Mouse (Mus musculus): ENCODE data around the gene Gm7544. TPM values are rescaled to one million over a fixed set of nuclear protein-coding genes. Genes with fewer than 3 reads are reported as not detected.
"Not testable (repeated sequence)": the region's sequence is repeated elsewhere in the genome, so short reads cannot be mapped to it uniquely, and the experiment has no call there.

Gene Gm7544
- polyA plus RNA-seq, 2 experiments = not detected

DNA sequence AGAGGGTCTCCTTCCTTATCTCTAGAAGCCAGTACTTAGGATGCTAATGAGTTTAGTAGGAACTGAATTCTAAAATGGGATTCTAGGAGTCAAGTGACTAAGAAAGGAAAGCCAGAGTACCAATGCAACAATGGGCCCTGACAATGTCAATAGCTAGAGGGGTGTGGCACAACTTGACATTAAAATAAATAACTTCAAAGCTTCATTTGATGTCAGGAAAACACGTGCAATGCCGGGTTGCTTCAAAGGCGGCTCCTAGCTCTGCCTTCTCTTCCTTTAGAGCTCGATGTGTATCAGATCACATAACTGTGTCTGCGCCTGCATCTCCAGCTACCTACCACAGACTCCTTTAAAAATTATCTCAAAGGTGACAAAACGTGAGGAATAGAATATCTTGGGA lies 18.1 kb upstream of the Gm7544 start:
- Histone ChIP-seq H3K4me2 (replicated peaks; ENCODE audit: low read depth, low read length, severe bottlenecking) (no peak overlapping the region), H3K36me3 (ENCODE audit: control insufficient read depth, insufficient read depth, low read length) (no peaks in the 10 kb centered on the region), H3K4me3 (replicated peaks; ENCODE audit: low read length) (no peak overlapping the region), H3K27ac (replicated peaks; ENCODE audit: low read depth, low read length) (no peak overlapping the region), H3K9me3 (ENCODE audit: control insufficient read depth, low read length) (no peaks in the 10 kb centered on the region), H3K27me3 (ENCODE audit: control insufficient read depth, insufficient read depth, low read length) (no peaks in the 10 kb centered on the region), H3K9ac (ENCODE audit: low read depth, low read length, severe bottlenecking) (no peak overlapping the region), H3K4me1 (ENCODE audit: control insufficient read depth, insufficient read depth, low read length) (no peaks in the 10 kb centered on the region)
- DNase-seq (ENCODE audit: low spot score) (no peak), ATAC-seq (ENCODE audit: low FRiP score, low read depth) (no peak)
- WGBS = 66% methylated on average over 6 of the region's 6 CpGs
- no peak for TF ChIP-seq POLR2A (IDR thresholded peaks at IDR 0.05; ENCODE audit: borderline replicate concordance, extremely low read depth, insufficient read depth, insufficient read length)

- no peak for TF ChIP-seq POLR2A (IDR thresholded peaks at IDR 0.05; ENCODE audit: borderline replicate concordance, extremely low read depth, insufficient read depth, insufficient read length)
- H3K27ac ChIP-seq (replicated peaks; ENCODE audit: low read depth, low read length) = no peak overlapping the region
- H3K4me3 ChIP-seq (replicated peaks; ENCODE audit: low read length) = no peak overlapping the region
- no peaks in the 10 kb centered on the region for H3K4me1 ChIP-seq (ENCODE audit: control insufficient read depth, insufficient read depth, low read length)
- H3K9me3 ChIP-seq (ENCODE audit: control insufficient read depth, low read length) = no peaks in the 10 kb centered on the region
- ATAC-seq (ENCODE audit: low FRiP score, low read depth) (no peak), DNase-seq (ENCODE audit: low spot score) (no peak)
- WGBS = 69% methylated on average over 1 of the region's 1 CpGs
- H3K9ac ChIP-seq (ENCODE audit: low read depth, low read length, severe bottlenecking) = no peak overlapping the region
- no peaks in the 10 kb centered on the region for H3K36me3 ChIP-seq (ENCODE audit: control insufficient read depth, insufficient read depth, low read length)
- no peaks in the 10 kb centered on the region for H3K27me3 ChIP-seq (ENCODE audit: control insufficient read depth, insufficient read depth, low read length)
- no peak overlapping the region for H3K4me2 ChIP-seq (replicated peaks; ENCODE audit: low read depth, low read length, severe bottlenecking)
Observed at GRCm38 (mm10) chr1:82973244-82973643, 17.4 kb upstream of the Gm7544 start.

DNA sequence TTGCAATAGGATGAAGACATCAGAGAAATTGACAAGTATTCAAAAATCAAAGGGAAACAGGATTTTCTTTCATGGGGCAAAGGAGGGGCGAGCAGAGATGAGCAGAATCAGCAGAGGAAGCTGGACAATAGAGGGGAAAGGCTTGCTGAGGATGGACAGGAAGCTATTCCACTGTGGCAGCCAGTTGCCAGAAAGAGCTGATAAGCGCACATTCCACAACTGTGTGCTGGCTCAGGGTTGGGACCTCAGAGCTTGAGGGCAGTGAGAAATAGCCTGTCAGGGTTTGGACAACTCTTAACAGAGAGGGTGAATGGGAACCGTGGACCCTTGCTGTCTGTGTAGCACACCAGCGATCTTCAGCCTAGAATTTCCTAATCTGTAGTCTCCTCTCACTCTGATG lies 16.2 kb upstream of the Gm7544 start:
- Histone ChIP-seq H3K4me1 (ENCODE audit: control insufficient read depth, insufficient read depth, low read length) (no peaks in the 10 kb centered on the region), H3K4me2 (replicated peaks; ENCODE audit: low read depth, low read length, severe bottlenecking) (no peak overlapping the region), H3K4me3 (replicated peaks; ENCODE audit: low read length) (no peak overlapping the region), H3K9me3 (ENCODE audit: control insufficient read depth, low read length) (no peaks in the 10 kb centered on the region), H3K9ac (ENCODE audit: low read depth, low read length, severe bottlenecking) (no peak overlapping the region), H3K27me3 (ENCODE audit: control insufficient read depth, insufficient read depth, low read length) (no peaks in the 10 kb centered on the region), H3K36me3 (ENCODE audit: control insufficient read depth, insufficient read depth, low read length) (no peaks in the 10 kb centered on the region), H3K27ac (replicated peaks; ENCODE audit: low read depth, low read length) (no peak overlapping the region)
- WGBS = 47% methylated on average over 4 of the region's 4 CpGs
- no peak for ATAC-seq (ENCODE audit: low FRiP score, low read depth)
- DNase-seq (ENCODE audit: low spot score) = no peak
- TF ChIP-seq POLR2A (IDR thresholded peaks at IDR 0.05; ENCODE audit: borderline replicate concordance, extremely low read depth, insufficient read depth, insufficient read length) = no peak

DNA sequence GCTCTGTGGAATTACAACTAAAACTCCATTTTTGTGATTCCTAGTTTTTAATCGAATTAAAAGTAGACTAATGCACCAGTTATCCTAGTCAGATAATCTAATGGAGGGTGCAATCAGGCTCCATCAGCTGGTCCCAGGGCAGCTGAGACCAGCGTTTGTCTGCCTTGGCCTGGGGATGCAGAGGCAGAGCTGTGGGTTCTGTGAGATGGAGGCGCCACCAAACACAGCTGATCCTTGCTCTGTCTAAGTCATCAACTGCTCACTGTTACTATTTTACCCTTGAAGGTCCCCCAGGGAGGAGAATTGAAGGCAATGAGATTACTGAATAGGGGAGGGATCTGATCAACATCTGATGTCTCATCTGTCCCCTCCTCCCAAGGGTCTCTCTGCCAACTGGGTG lies 10.6 kb upstream of the Gm7544 start:
- 72% methylated on average over 3 of the region's 3 CpGs for WGBS
- Histone ChIP-seq H3K27ac (replicated peaks; ENCODE audit: low read depth, low read length) (no peak overlapping the region), H3K9me3 (ENCODE audit: control insufficient read depth, low read length) (no peaks in the 10 kb centered on the region), H3K4me2 (replicated peaks; ENCODE audit: low read depth, low read length, severe bottlenecking) (no peak overlapping the region), H3K36me3 (ENCODE audit: control insufficient read depth, insufficient read depth, low read length) (no peaks in the 10 kb centered on the region), H3K27me3 (ENCODE audit: control insufficient read depth, insufficient read depth, low read length) (no peaks in the 10 kb centered on the region), H3K4me1 (ENCODE audit: control insufficient read depth, insufficient read depth, low read length) (no peaks in the 10 kb centered on the region), H3K9ac (ENCODE audit: low read depth, low read length, severe bottlenecking) (no peak overlapping the region), H3K4me3 (replicated peaks; ENCODE audit: low read length) (no peak overlapping the region)
- ATAC-seq (ENCODE audit: low FRiP score, low read depth) (no peak), DNase-seq (ENCODE audit: low spot score) (no peak)
- TF ChIP-seq POLR2A (IDR thresholded peaks at IDR 0.05; ENCODE audit: borderline replicate concordance, extremely low read depth, insufficient read depth, insufficient read length) = no peak

- no peak for DNase-seq (ENCODE audit: low spot score)
- no peaks in the 10 kb centered on the region for H3K4me1 ChIP-seq (ENCODE audit: control insufficient read depth, insufficient read depth, low read length)
- no peak within 1 kb of the TSS for H3K9ac ChIP-seq (ENCODE audit: low read depth, low read length, severe bottlenecking)
- H3K27ac ChIP-seq (replicated peaks; ENCODE audit: low read depth, low read length) = no peak within 1 kb of the TSS
- WGBS = 92% methylated on average over 11 of the region's 11 CpGs
- TF ChIP-seq POLR2A (IDR thresholded peaks at IDR 0.05; ENCODE audit: borderline replicate concordance, extremely low read depth, insufficient read depth, insufficient read length) = no peak
- no peaks in the 10 kb centered on the region for H3K9me3 ChIP-seq (ENCODE audit: control insufficient read depth, low read length)
- ATAC-seq (ENCODE audit: low FRiP score, low read depth) = no peak
- H3K4me2 ChIP-seq (replicated peaks; ENCODE audit: low read depth, low read length, severe bottlenecking) = no peak within 1 kb of the TSS
- no peaks in the 10 kb centered on the region for H3K36me3 ChIP-seq (ENCODE audit: control insufficient read depth, insufficient read depth, low read length)
- H3K27me3 ChIP-seq (ENCODE audit: control insufficient read depth, insufficient read depth, low read length) = no peaks in the 10 kb centered on the region
- no peak within 1 kb of the TSS for H3K4me3 ChIP-seq (replicated peaks; ENCODE audit: low read length)
Observed at GRCm38 (mm10) chr1:82959870-82960385, 4.1 kb upstream of the Gm7544 start, which contains the start of gene Gm47955. TSS of gene Gm47955 (plus strand) at chr1:82960286.

DNA sequence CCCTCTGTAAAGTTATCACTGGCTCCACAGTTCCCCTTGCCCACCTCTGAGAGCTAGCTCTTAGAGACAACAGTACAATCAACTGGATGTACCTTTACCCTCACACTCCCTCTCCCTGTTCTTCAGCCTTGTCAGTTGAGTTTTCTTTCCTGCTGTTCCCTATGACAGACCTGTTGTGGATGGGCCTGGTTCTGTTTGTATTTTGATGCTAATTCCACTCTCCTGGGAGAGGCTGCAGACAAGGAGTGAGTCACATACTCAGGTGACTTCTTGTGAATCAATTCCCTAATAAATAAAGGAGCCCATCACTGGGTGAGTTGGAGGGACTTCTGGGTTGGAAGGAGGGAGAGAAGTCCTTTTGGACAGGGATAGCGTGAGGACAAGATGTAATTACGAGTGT lies 7.2 kb downstream of the Gm7544 start:
- no peak overlapping the region for H3K4me2 ChIP-seq (replicated peaks; ENCODE audit: low read depth, low read length, severe bottlenecking)
- H3K9ac ChIP-seq (ENCODE audit: low read depth, low read length, severe bottlenecking) = no peak overlapping the region
- H3K4me3 ChIP-seq (replicated peaks; ENCODE audit: low read length) = no peak overlapping the region
- 77% methylated on average over 2 of the region's 2 CpGs for WGBS
- no peaks in the 10 kb centered on the region for H3K36me3 ChIP-seq (ENCODE audit: control insufficient read depth, insufficient read depth, low read length)
- H3K27me3 ChIP-seq (ENCODE audit: control insufficient read depth, insufficient read depth, low read length) = no peaks in the 10 kb centered on the region
- ATAC-seq (ENCODE audit: low FRiP score, low read depth) (no peak), DNase-seq (ENCODE audit: low spot score) (no peak)
- H3K9me3 ChIP-seq (ENCODE audit: control insufficient read depth, low read length) = no peaks in the 10 kb centered on the region
- no peak overlapping the region for H3K27ac ChIP-seq (replicated peaks; ENCODE audit: low read depth, low read length)
- TF ChIP-seq POLR2A (IDR thresholded peaks at IDR 0.05; ENCODE audit: borderline replicate concordance, extremely low read depth, insufficient read depth, insufficient read length) = no peak
- H3K4me1 ChIP-seq (ENCODE audit: control insufficient read depth, insufficient read depth, low read length) = no peaks in the 10 kb centered on the region

DNA sequence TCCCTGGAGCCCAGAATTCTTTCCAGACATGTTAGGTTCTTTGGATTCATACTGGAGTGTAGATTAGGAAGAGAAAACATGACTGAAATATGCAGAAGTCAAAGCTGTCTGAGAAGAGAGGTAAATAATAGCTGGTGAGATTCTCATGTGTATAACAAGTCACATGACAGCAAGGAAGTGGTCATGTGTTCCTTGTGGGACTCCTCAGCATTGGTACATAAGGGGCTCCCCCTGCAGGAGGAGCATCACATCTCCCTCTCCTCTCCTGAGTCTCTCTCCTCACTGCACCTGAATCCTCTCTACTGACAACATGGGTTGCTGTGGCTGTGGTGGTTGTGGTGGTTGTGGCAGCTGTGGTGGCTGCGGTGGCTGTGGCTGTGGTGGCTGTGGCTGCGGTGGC lies 9.8 kb downstream of the Gm7544 start:
- DNase-seq (ENCODE audit: low spot score); H3K9me3 ChIP-seq (ENCODE audit: control insufficient read depth, low read length); H3K36me3 ChIP-seq (ENCODE audit: control insufficient read depth, insufficient read depth, low read length); H3K9ac ChIP-seq (ENCODE audit: low read depth, low read length, severe bottlenecking); H3K4me1 ChIP-seq (ENCODE audit: control insufficient read depth, insufficient read depth, low read length); H3K4me3 ChIP-seq (replicated peaks; ENCODE audit: low read length); H3K27me3 ChIP-seq (ENCODE audit: control insufficient read depth, insufficient read depth, low read length); H3K27ac ChIP-seq (replicated peaks; ENCODE audit: low read depth, low read length); H3K4me2 ChIP-seq (replicated peaks; ENCODE audit: low read depth, low read length, severe bottlenecking); ATAC-seq (ENCODE audit: low FRiP score, low read depth): not testable (repeated sequence)
- 100% methylated on average over 2 of the region's 2 CpGs for WGBS

DNA sequence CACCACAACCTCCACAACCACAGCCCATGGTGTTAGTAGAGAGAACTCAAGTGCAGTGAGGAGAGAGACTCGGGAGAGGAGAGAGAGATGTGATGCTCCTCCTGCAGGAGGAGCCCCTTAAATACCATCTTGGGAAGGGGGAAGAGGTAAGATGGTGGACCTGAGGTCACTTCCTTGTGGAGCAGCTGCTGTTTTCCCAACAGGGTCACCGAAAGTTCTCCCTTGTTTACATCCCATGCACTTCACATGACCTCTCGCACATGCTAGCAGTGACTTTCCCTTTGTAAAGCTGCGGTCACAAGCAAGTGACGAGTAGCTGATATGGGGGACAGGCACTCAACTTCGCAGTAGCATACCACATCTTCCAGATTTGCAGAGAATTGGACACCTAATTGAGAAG lies 12.5 kb downstream of the Gm7544 start, which contains the start of gene A030003K21Rik:
Gene A030003K21Rik (minus strand): TSS at position 94 of the 400 bp plus-strand sequence.
- ATAC-seq (ENCODE audit: low FRiP score, low read depth); DNase-seq (ENCODE audit: low spot score); H3K27ac ChIP-seq (replicated peaks; ENCODE audit: low read depth, low read length); H3K9ac ChIP-seq (ENCODE audit: low read depth, low read length, severe bottlenecking); H3K4me2 ChIP-seq (replicated peaks; ENCODE audit: low read depth, low read length, severe bottlenecking); H3K27me3 ChIP-seq (ENCODE audit: control insufficient read depth, insufficient read depth, low read length); H3K4me1 ChIP-seq (ENCODE audit: control insufficient read depth, insufficient read depth, low read length); H3K36me3 ChIP-seq (ENCODE audit: control insufficient read depth, insufficient read depth, low read length); H3K4me3 ChIP-seq (replicated peaks; ENCODE audit: low read length); H3K9me3 ChIP-seq (ENCODE audit: control insufficient read depth, low read length): not testable (repeated sequence)
- no CpG with 5 or more reads among the region's 6 CpGs for WGBS
